Mouse (Mus musculus) limb, embryonic 15.5 days (tissue): ENCODE results near the gene Rnpep. TPM values are rescaled to one million over a fixed set of nuclear protein-coding genes. Genes with fewer than 3 reads are reported as not detected.
"Not testable (repeated sequence)": the region's sequence is repeated elsewhere in the genome, so short reads cannot be mapped to it uniquely, and the experiment has no call there.

Source experiments
- ATAC-seq: fragments of 200-750 bp; cut with Nextera tagmentation; 2 replicates; pipeline ENCODE4 v1.8.0; 2017; ENCODE audit warnings: low read depth, moderate TSS enrichment; ENCODE audit not compliant: insufficient number of reproducible peaks, low FRiP score, low TSS enrichment
- H3K27ac ChIP-seq: fragments of 300-500 bp; sonication (generic); 2 replicates; pipeline ENCODE4 v1.5.1; 2015; ENCODE audit warnings: moderate library complexity, mild to moderate bottlenecking, inconsistent platforms
- H3K27me3 ChIP-seq: fragments of 300-500 bp; sonication (generic); 2 replicates; pipeline ENCODE4 v1.6.1; 2015; ENCODE audit warnings: inconsistent platforms
- H3K36me3 ChIP-seq: fragments of 300-500 bp; sonication (generic); 2 replicates; pipeline ENCODE4 v1.6.1; 2015; ENCODE audit warnings: inconsistent platforms
- H3K4me1 ChIP-seq: fragments of 300-500 bp; sonication (generic); 2 replicates; pipeline ENCODE4 v1.6.1; 2015; ENCODE audit warnings: inconsistent platforms
- H3K4me2 ChIP-seq: fragments of 300-500 bp; sonication (generic); 2 replicates; pipeline ENCODE4 v1.6.1; 2015; ENCODE audit warnings: mild to moderate bottlenecking, inconsistent platforms
- H3K4me3 ChIP-seq: fragments of 300-500 bp; sonication (generic); 2 replicates; pipeline ENCODE4 v1.5.1; 2015; ENCODE audit warnings: mild to moderate bottlenecking, inconsistent platforms
- H3K9ac ChIP-seq: fragments of 300-500 bp; sonication (generic); 2 replicates; pipeline ENCODE4 v1.6.1; 2015; ENCODE audit warnings: inconsistent platforms
- H3K9me3 ChIP-seq: fragments of 300-500 bp; sonication (generic); 2 replicates; pipeline ENCODE4 v1.6.1; 2016; ENCODE audit warnings: inconsistent platforms
- WGBS: fragments of 180-500 bp; shearing (Covaris S2); methylation state at CpG from one replicate; pipeline ENCODE4 v1.1.7; 2015; 5-methylcytosine and 5-hydroxymethylcytosine counted together
- polyA plus RNA-seq: library from polyadenylated mRNA; unstranded; fragments of >200 nt; fragmentation: Nextera tagmentation; extraction: Ambion mirVana; gene quantifications from 2 replicates; pipeline ENCODE4 v1.2.1, GENCODE M21; 2015

The Rnpep gene
- polyA plus RNA-seq, 1 experiment from 2014 or later, result 84.7 TPM

GRCm38 (mm10) chr1:135256299-135256698 lies 27.6 kb downstream of the Rnpep start:
- Histone ChIP-seq H3K9me3 (no peaks in the 10 kb centered on the region), H3K36me3 (peaks cover under 1% of the 10 kb centered on the region; the same call in 1 of the 2 replicates), H3K27ac (no peak overlapping the region), H3K4me1 (peaks cover 31% of the 10 kb centered on the region), H3K27me3 (no peaks in the 10 kb centered on the region), H3K9ac (no peak overlapping the region), H3K4me3 (no peak overlapping the region), H3K4me2 (no peak overlapping the region)
- WGBS, result 78% methylated on average over 6 of the region's 6 CpGs
- no peak for ATAC-seq

GRCm38 (mm10) chr1:135252854-135253253 lies 31.0 kb downstream of the Rnpep start:
- H3K4me1 ChIP-seq, result peaks cover 18% of the 10 kb centered on the region
- no peak overlapping the region for H3K27ac ChIP-seq
- no peaks in the 10 kb centered on the region for H3K36me3 ChIP-seq
- H3K9me3 ChIP-seq, result no peaks in the 10 kb centered on the region
- H3K27me3 ChIP-seq, result peaks cover 3% of the 10 kb centered on the region; the same call in 1 of the 2 replicates
- H3K4me2 ChIP-seq, result no peak overlapping the region
- no peak for ATAC-seq
- 31% methylated on average over 4 of the region's 4 CpGs for WGBS
- no peak overlapping the region for H3K4me3 ChIP-seq
- H3K9ac ChIP-seq, result no peak overlapping the region

- no peak for ATAC-seq
- Histone ChIP-seq H3K4me3 (no peak overlapping the region), H3K36me3 (no peaks in the 10 kb centered on the region), H3K9me3 (no peaks in the 10 kb centered on the region), H3K9ac (no peak overlapping the region), H3K4me2 (no peak overlapping the region), H3K4me1 (peaks cover 18% of the 10 kb centered on the region), H3K27ac (no peak overlapping the region), H3K27me3 (peaks cover 3% of the 10 kb centered on the region; the same call in 1 of the 2 replicates)
- WGBS, result 61% methylated on average over 8 of the region's 8 CpGs
Measured at GRCm38 (mm10) chr1:135251405-135251804, 32.5 kb downstream of the Rnpep start.

DNA sequence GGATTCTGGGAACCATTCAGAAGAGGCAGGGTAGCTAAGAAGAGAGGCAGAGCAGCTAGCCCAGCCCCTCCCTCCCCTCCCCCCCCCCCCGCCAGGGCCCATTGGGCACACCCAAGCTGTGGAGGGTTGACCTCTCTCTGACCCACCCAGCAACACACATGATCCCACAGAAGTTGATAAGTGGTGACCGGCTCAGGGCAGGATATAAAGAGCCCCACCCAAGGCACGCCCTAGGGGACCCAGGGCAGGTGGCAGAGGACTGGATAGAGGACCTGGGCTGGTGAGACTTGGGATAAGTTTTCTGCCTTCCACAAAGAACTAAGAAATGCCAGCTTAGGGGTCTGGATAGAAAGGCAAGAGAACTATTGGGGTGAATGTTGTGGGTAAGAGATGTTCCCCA lies 33.2 kb downstream of the Rnpep start:
- Histone ChIP-seq H3K27ac (no peak overlapping the region), H3K4me1 (peaks cover 14% of the 10 kb centered on the region), H3K27me3 (peaks cover 3% of the 10 kb centered on the region; the same call in 1 of the 2 replicates), H3K4me3 (no peak overlapping the region), H3K9me3 (no peaks in the 10 kb centered on the region), H3K36me3 (no peaks in the 10 kb centered on the region), H3K9ac (no peak overlapping the region), H3K4me2 (no peak overlapping the region)
- 60% methylated on average over 3 of the region's 3 CpGs for WGBS
- no peak for ATAC-seq

GRCm38 (mm10) chr1:135248434-135248850 lies 35.4 kb downstream of the Rnpep start:
- Histone ChIP-seq H3K27me3 (peaks cover 3% of the 10 kb centered on the region; the same call in 1 of the 2 replicates), H3K4me1 (peaks cover 11% of the 10 kb centered on the region), H3K9ac (no peak overlapping the region), H3K27ac (no peak overlapping the region), H3K36me3 (no peaks in the 10 kb centered on the region), H3K4me3 (0 out of 2 replicates have a peak overlapping the region, but pooled peaks have one; percentile 2), H3K4me2 (0 out of 2 replicates have a peak overlapping the region, but pooled peaks have one; percentile 29), H3K9me3 (no peaks in the 10 kb centered on the region)
- 4% methylated on average over 15 of the region's 15 CpGs for WGBS
- no peak for ATAC-seq

DNA sequence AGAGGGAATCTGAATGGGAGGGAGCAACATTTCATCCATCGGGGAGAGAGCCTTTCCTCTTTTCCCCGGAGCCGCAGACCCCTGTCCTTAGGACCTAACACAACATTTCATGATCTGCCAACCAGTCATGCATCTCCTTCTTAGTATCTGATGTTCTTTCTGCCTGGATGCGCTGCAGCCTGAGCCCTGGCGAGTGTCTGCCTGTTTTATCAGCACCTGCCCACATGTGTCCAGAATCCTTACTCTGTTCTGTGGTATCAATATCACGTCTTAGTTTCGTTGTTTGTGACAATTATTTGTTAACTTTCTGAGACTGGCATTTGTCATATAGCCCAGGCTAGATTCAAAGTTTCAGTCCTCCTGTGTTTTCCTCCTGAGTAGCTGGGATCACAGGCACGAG lies 39.9 kb downstream of the Rnpep start:
- H3K9me3 ChIP-seq, result no peaks in the 10 kb centered on the region
- no peak for ATAC-seq
- peaks cover 5% of the 10 kb centered on the region; the same call in 1 of the 2 replicates for H3K4me1 ChIP-seq
- no peaks in the 10 kb centered on the region for H3K27me3 ChIP-seq
- no peak overlapping the region for H3K4me2 ChIP-seq
- H3K27ac ChIP-seq, result no peak overlapping the region
- H3K36me3 ChIP-seq, result no peaks in the 10 kb centered on the region
- WGBS, result 79% methylated on average over 8 of the region's 8 CpGs
- H3K4me3 ChIP-seq, result no peak overlapping the region
- H3K9ac ChIP-seq, result no peak overlapping the region

DNA sequence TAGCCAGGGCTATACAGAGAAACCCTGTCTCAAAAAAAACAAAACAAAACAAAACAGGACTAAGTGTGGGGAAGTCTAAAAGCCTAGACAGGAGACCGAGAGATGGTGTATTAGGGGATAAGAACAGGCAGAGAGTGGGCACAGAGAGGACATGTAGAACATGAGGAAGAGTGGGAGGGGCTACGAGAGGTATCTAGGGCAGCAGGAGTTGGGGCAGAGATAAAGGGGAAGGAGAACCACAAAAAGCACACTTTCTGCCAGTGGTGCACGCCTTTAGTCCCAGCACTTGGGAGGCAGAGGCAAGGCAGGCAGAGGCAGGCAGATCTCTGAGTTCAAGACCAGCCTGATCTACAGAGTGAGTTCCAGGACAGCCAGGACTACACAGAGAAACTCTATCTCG lies 43.7 kb downstream of the Rnpep start:
- H3K27me3 ChIP-seq, H3K4me2 ChIP-seq, H3K9ac ChIP-seq, H3K36me3 ChIP-seq, ATAC-seq, H3K9me3 ChIP-seq, H3K27ac ChIP-seq, H3K4me1 ChIP-seq, H3K4me3 ChIP-seq: not testable (repeated sequence)
- WGBS, result 89% methylated on average over 4 of the region's 4 CpGs

- 70% methylated on average over 12 of the region's 12 CpGs for WGBS
Measured at GRCm38 (mm10) chr1:135237131-135237851, 46.6 kb downstream of the Rnpep start.

GRCm38 (mm10) chr1:135234771-135235170 lies 49.1 kb downstream of the Rnpep start:
- Histone ChIP-seq H3K9ac (no peak overlapping the region), H3K4me3 (no peak overlapping the region), H3K4me1 (no peaks in the 10 kb centered on the region), H3K36me3 (no peaks in the 10 kb centered on the region), H3K27ac (no peak overlapping the region), H3K4me2 (no peak overlapping the region), H3K9me3 (no peaks in the 10 kb centered on the region), H3K27me3 (no peaks in the 10 kb centered on the region)
- no peak for ATAC-seq
- WGBS, result 78% methylated on average over 12 of the region's 12 CpGs

More at GRCm38 (mm10) chr1:135237131-135237851, 46.6 kb downstream of the Rnpep start:
- H3K27ac ChIP-seq, result no peak overlapping the region
- ATAC-seq, result no peak
- no peaks in the 10 kb centered on the region for H3K36me3 ChIP-seq
- H3K27me3 ChIP-seq, result no peaks in the 10 kb centered on the region
- H3K9ac ChIP-seq, result no peak overlapping the region
- no peak overlapping the region for H3K4me3 ChIP-seq
- H3K9me3 ChIP-seq, result no peaks in the 10 kb centered on the region
- H3K4me1 ChIP-seq, result no peaks in the 10 kb centered on the region
- no peak overlapping the region for H3K4me2 ChIP-seq

DNA sequence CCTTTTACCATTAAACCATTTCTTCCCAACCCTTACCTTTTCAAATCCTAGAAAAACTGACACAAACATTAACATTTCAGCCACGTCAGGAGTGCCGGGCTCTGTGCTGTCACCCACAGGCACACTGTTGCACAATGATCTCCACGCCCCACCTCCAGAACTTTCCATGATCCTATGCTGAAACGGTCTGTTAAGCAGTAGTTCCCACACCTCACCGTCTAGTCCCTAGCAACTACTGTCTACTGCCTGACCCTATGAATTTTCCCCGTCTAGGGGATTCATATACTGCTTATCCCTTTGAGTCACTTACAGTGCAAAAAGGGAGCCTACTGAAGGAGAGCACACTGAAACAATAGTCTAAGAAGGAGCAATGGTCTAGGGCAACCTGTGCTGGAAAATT lies 49.9 kb downstream of the Rnpep start:
- no peaks in the 10 kb centered on the region for H3K27me3 ChIP-seq
- H3K27ac ChIP-seq, result no peak overlapping the region
- WGBS, result 76% methylated on average over 6 of the region's 6 CpGs
- no peak overlapping the region for H3K9ac ChIP-seq
- no peaks in the 10 kb centered on the region for H3K4me1 ChIP-seq
- no peak for ATAC-seq
- H3K9me3 ChIP-seq, result no peaks in the 10 kb centered on the region
- H3K4me3 ChIP-seq, result no peak overlapping the region
- no peak overlapping the region for H3K4me2 ChIP-seq
- H3K36me3 ChIP-seq, result no peaks in the 10 kb centered on the region

GRCm38 (mm10) chr1:135231878-135232277 lies 52.0 kb downstream of the Rnpep start:
- ATAC-seq, H3K36me3 ChIP-seq, H3K4me2 ChIP-seq, H3K9me3 ChIP-seq, H3K9ac ChIP-seq, H3K4me1 ChIP-seq, H3K4me3 ChIP-seq, H3K27me3 ChIP-seq, H3K27ac ChIP-seq: not testable (repeated sequence)
- WGBS, result 71% methylated on average over 20 of the region's 20 CpGs

GRCm38 (mm10) chr1:135227339-135227950 lies 56.4 kb downstream of the Rnpep start:
- Histone ChIP-seq H3K4me2 (no peak overlapping the region), H3K27ac (no peak overlapping the region), H3K9ac (no peak overlapping the region), H3K36me3 (no peaks in the 10 kb centered on the region), H3K4me1 (no peaks in the 10 kb centered on the region), H3K4me3 (no peak overlapping the region), H3K9me3 (no peaks in the 10 kb centered on the region), H3K27me3 (no peaks in the 10 kb centered on the region)
- ATAC-seq, result no peak
- 77% methylated on average over 13 of the region's 13 CpGs for WGBS
